Mouse (Mus musculus) splenic B cell, adult 2 months (primary cell): ENCODE data around the gene Gm14124.
"Not testable (repeated sequence)": the region's sequence is repeated elsewhere in the genome, so short reads cannot be mapped to it uniquely, and the experiment has no call there.

Experiments
- DNase-seq: peaks from one replicate; pipeline ENCODE4 v3.0.0-alpha.2; 2011; ENCODE audit warnings: low read depth, low spot score
- H3K27me3 ChIP-seq: 2 replicates; pipeline ENCODE4 v1.6.1; 2012; ENCODE audit warnings: mild to moderate bottlenecking, low read length, moderate library complexity, mixed read lengths; ENCODE audit not compliant: control insufficient read depth, poor library complexity, insufficient read depth, severe bottlenecking
- H3K36me3 ChIP-seq: 2 replicates; pipeline ENCODE4 v1.6.1; 2012; ENCODE audit warnings: mild to moderate bottlenecking, low read length, moderate library complexity, mixed read lengths; ENCODE audit not compliant: control insufficient read depth, poor library complexity, insufficient read depth, severe bottlenecking

The Gm14124 gene

DNA sequence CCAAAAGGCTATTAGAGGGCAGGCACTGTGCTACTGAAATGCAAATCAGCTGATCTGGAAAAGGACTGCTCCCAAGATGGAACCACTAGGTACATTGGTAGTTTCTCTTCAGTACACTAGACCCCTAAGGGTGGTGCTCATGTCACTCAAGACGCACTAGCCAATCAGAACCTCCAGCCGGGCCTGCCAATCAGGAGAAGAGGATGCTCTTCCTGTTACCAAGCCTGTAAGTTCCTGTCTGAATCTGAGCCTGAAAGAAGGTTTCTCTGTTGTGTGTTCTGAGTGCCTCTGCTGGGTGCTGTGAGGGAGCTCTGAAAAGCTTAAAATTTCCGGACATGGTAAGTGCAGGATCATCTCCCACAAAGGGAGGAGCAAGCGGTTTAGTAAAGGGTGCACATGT is at the start of gene Gm14124:
Gene Gm14124 (plus strand): TSS at position 227 of the 400 bp plus-strand sequence.
- H3K36me3 ChIP-seq, DNase-seq, H3K27me3 ChIP-seq: not testable (repeated sequence)

- not testable (repeated sequence) for H3K36me3 ChIP-seq, H3K27me3 ChIP-seq
- peak; percentile 1 for DNase-seq
These were observed 39.5 kb upstream of the Gm14124 start, which contains the start of gene Zfp937 for GRCm38 (mm10) chr2:150217600-150218362. Zfp937 (plus strand) TSS chr2:150218073.

DNA sequence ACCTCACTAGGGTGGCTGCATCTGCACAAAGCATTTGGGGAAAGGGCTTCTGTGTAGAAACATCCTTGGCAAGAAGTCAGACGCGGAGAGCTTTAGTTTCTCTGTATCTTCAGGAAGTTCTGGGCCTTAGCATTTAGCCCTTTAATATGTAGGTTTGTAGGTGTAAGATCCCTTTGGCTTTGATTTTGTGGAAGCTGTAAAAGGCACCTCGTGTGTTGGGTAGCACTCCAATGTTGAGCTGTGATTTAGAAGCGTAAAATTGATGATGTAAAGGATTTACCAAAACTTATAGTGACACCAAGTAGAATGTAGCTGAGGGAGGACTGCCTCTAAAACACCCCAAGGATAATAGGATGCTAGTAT is 39.0 kb upstream of the Gm14124 start:
- DNase-seq, H3K36me3 ChIP-seq, H3K27me3 ChIP-seq: not testable (repeated sequence)

GRCm38 (mm10) chr2:150223263-150223662 is 34.1 kb upstream of the Gm14124 start:
- not testable (repeated sequence) for DNase-seq, H3K27me3 ChIP-seq, H3K36me3 ChIP-seq

DNA sequence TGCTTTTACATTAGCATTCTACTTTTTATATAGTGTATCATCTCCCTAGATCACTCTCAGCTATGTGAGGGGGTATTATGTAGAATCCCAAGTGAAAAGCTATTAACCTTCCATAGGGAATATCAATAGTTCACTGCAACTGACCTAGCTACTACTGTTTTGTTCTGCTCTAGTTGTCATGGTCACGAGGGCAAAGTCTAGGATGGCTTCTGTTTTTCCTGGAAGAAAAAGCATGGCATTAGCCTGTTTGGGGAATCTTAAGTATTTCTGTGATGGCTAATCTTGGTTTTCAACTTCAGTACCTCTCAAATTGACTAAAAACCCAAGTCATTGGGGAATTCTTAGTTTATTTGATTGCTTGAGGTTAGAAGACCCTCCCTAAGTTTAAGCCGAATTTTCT is 14.1 kb upstream of the Gm14124 start:
- DNase-seq = no peak
- H3K27me3 ChIP-seq = no peaks in the 10 kb centered on the region
- H3K36me3 ChIP-seq = no peaks in the 10 kb centered on the region

GRCm38 (mm10) chr2:150255491-150255890 is 1.8 kb upstream of the Gm14124 start, which contains the start of gene Gm21994:
Gm21994 (minus strand) TSS chr2:150255591.
- not testable (repeated sequence) for H3K36me3 ChIP-seq, H3K27me3 ChIP-seq, DNase-seq

GRCm38 (mm10) chr2:150256861-150257260 is 456 bp upstream of the Gm14124 start:
- not testable (repeated sequence) for H3K27me3 ChIP-seq, H3K36me3 ChIP-seq, DNase-seq

DNA sequence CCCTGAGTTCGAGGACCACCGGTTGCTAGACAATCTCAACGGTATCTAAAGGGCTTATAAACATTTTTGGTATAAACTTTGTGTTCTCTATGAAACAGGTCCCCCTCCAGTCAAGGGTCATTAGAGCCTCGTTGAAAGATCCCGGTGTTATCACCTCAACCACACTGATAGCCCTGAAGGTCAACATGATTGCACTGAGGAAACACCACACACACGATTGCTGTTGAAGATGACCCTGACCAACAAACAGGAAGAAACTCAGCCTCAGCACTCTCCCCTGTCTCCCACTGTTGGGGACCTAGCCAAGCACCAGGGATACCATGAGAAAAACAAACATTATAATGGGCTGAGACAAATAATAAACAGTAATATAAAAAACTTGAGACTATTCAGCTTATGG is 36.4 kb downstream of the Gm14124 start:
- Histone ChIP-seq H3K27me3 (no peaks in the 10 kb centered on the region), H3K36me3 (no peaks in the 10 kb centered on the region)
- no peak for DNase-seq

DNA sequence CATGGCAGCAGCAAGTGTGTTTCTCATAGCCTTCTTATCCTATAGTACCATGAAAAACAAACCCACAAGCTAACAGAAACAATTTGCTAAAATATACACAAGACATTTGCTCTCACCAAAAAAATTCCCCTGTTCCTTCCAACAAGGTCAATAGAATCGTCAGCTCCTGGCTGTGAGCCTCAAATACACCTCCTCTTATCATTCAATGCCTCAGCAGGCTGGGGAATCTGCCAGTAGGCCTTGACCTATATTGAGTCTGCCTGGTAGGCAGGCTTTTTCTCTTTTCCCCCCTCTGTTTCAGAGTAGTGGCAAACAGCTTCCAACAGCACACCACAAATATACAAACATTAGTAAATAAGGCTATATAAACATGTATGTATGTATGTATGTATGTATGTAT is 41.8 kb downstream of the Gm14124 start:
- no peak for DNase-seq
- H3K36me3 ChIP-seq = no peaks in the 10 kb centered on the region
- H3K27me3 ChIP-seq = no peaks in the 10 kb centered on the region

- H3K27me3 ChIP-seq = no peaks in the 10 kb centered on the region
- peak; percentile 70 for DNase-seq
- no peaks in the 10 kb centered on the region for H3K36me3 ChIP-seq
These were observed 50.0 kb downstream of the Gm14124 start for GRCm38 (mm10) chr2:150307183-150307773.

- not testable (repeated sequence) for H3K27me3 ChIP-seq, H3K36me3 ChIP-seq
- peak; percentile 77 for DNase-seq
These were observed 53.9 kb downstream of the Gm14124 start for GRCm38 (mm10) chr2:150310952-150311884.

DNA sequence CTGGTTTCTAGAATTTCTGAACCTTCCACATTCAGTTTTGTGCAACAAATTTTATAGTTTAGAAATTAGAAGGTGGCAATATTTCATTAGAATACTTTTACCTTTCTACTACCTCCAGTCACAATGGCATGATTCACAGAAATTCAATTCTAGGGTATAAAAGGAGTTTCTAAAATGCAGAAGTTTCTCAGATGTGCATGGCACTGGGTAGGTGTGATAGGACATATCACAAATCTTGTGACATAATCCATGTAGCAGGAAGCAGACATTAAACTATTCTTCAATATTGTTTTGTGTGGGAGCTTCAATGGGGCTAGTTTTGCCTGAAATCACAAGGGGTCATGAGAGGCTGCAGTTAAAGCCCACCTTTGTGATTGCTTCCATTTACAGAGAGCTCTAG is 58.8 kb downstream of the Gm14124 start:
- no peak for DNase-seq
- Histone ChIP-seq H3K36me3 (no peaks in the 10 kb centered on the region), H3K27me3 (no peaks in the 10 kb centered on the region)

DNA sequence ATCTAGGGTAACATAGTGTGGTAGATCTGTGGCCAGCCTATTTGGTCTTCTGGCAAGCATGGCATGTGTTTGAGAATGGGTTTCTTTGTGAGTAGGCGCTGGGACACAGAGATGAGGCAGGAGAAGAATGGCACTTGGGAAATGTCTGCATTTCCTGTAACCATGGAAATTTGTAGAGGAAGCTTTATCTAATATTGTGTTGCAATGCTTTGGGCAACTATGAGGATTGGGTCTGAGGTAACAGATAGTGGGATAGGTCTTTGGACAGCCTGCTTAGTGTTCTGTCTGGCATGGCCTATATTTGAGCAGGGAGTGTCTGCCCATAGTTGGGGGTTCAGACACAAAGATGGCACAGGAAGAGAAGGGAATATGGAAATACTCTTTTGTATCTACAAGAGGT is 61.7 kb downstream of the Gm14124 start:
- no peak for DNase-seq
- Histone ChIP-seq H3K27me3 (no peaks in the 10 kb centered on the region), H3K36me3 (no peaks in the 10 kb centered on the region)
